Comparison of ENCODE assay signal across 8 mouse cellular contexts in genomic region chr1:164249332-164249711, GRCm38 (mm10). TPM values are rescaled to one million over a fixed set of nuclear protein-coding genes. Genes with fewer than 3 reads are reported as not detected.
DNase-seq lines count a peak whose midpoint lies in the region; ATAC-seq and TF ChIP-seq lines count a peak whose summit lies in the region.

No protein-coding gene starts in this region.

- peaks cover 9% of the 10 kb centered on the region; the same call in 1 of the 2 replicates for H3K4me1 ChIP-seq in lung, adult 2 months (ENCODE audit: control insufficient read depth, insufficient read depth, low read length)
- H3K4me1 ChIP-seq in forebrain, postnatal 0 days (ENCODE audit: insufficient read depth): 0 out of 2 replicates have a peak, but pooled peaks cover 9% of the 10 kb centered on the region
- H3K4me1 ChIP-seq in liver, embryonic 15.5 days (replicated peaks): peaks cover 53% of the 10 kb centered on the region
- peaks cover 16% of the 10 kb centered on the region for H3K4me1 ChIP-seq in stomach, embryonic 16.5 days (ENCODE audit: control insufficient read depth, insufficient read depth, low read length)

- no peaks in the 10 kb centered on the region for H3K9me3 ChIP-seq in forebrain, postnatal 0 days (ENCODE audit: low read length)
- no peaks in the 10 kb centered on the region for H3K9me3 ChIP-seq in liver, embryonic 15.5 days (replicated peaks)
- H3K9me3 ChIP-seq in stomach, embryonic 16.5 days (replicated peaks; ENCODE audit: control insufficient read depth, low read length): no peaks in the 10 kb centered on the region

- peak overlapping the region; percentile 51 for H3K27ac ChIP-seq in forebrain, postnatal 0 days (ENCODE audit: low read depth, low read length)
- H3K27ac ChIP-seq in liver, embryonic 15.5 days (replicated peaks): peak overlapping the region; percentile 85
- peak overlapping the region; percentile 54 for H3K27ac ChIP-seq in stomach, embryonic 16.5 days (ENCODE audit: low read length)

- H3K36me3 ChIP-seq in forebrain, postnatal 0 days (ENCODE audit: insufficient read depth): no peaks in the 10 kb centered on the region
- no peaks in the 10 kb centered on the region for H3K36me3 ChIP-seq in liver, embryonic 15.5 days (replicated peaks)
- no peaks in the 10 kb centered on the region for H3K36me3 ChIP-seq in stomach, embryonic 16.5 days (ENCODE audit: control insufficient read depth, insufficient read depth, low read length)

- H3K4me3 ChIP-seq in lung, adult 2 months (replicated peaks; ENCODE audit: extremely low read depth, low read depth, low read length): peak overlapping the region; percentile 85
- H3K4me3 ChIP-seq in forebrain, postnatal 0 days (ENCODE audit: low read depth, low read length): peak overlapping the region; percentile 79
- H3K4me3 ChIP-seq in liver, embryonic 15.5 days (replicated peaks): peak overlapping the region; percentile 83
- H3K4me3 ChIP-seq in stomach, embryonic 16.5 days (replicated peaks; ENCODE audit: low read length): peak overlapping the region; percentile 61

- H3K9ac ChIP-seq in forebrain, postnatal 0 days: peak overlapping the region; percentile 72
- H3K9ac ChIP-seq in liver, embryonic 15.5 days: peak overlapping the region; percentile 89
- peak overlapping the region; percentile 80 for H3K9ac ChIP-seq in stomach, embryonic 16.5 days (ENCODE audit: low read length)

- ATAC-seq in activated CD4-positive, CD25-positive, alpha-beta regulatory T cell, adult 4 months: peak; percentile 16
- ATAC-seq in forebrain, postnatal 0 days: peak; percentile 41
- ATAC-seq in liver, embryonic 15.5 days (ENCODE audit: insufficient read depth): peak; percentile 22; the same call in 1 of the 2 replicates
- ATAC-seq in stomach, embryonic 16.5 days (ENCODE audit: insufficient read depth, low FRiP score): peak; percentile 0; the same call in 1 of the 2 replicates
- no peak; the same call in 1 of the 2 replicates for ATAC-seq in cerebellum, adult (ENCODE audit: insufficient number of reproducible peaks, low FRiP score, low TSS enrichment)

- 1% methylated on average over 33 of the region's 33 CpGs for WGBS in lung, adult 2 months
- WGBS in forebrain, postnatal 0 days: 0% methylated on average over 33 of the region's 33 CpGs
- WGBS in liver, embryonic 15.5 days (ENCODE audit: insufficient replicate concordance): under 1% methylated on average over 33 of the region's 33 CpGs
- WGBS in stomach, embryonic 16.5 days: under 1% methylated on average over 33 of the region's 33 CpGs

- no peaks in the 10 kb centered on the region for H3K27me3 ChIP-seq in forebrain, postnatal 0 days (ENCODE audit: insufficient read depth, low read length)
- H3K27me3 ChIP-seq in liver, embryonic 15.5 days: no peaks in the 10 kb centered on the region
- no peaks in the 10 kb centered on the region for H3K27me3 ChIP-seq in stomach, embryonic 16.5 days (ENCODE audit: control insufficient read depth, insufficient read depth, low read length)

- TF ChIP-seq CTCF in lung, adult 2 months (IDR thresholded peaks at IDR 0.05; ENCODE audit: insufficient read depth, low read length): no peak
- no peak for TF ChIP-seq CTCF in forebrain, postnatal 0 days (IDR thresholded peaks at IDR 0.05; ENCODE audit: low read depth)

- no peak for DNase-seq in lung, adult 2 months
- DNase-seq in lung, postnatal 10 days: no peak
- peak; percentile 65 for DNase-seq in forebrain, postnatal 0 days
- DNase-seq in spleen, postnatal 14 days (ENCODE audit: low spot score in 2 of 2): no peak

- peak overlapping the region; percentile 75 for H3K4me2 ChIP-seq in forebrain, postnatal 0 days (ENCODE audit: low read depth)
- peak overlapping the region; percentile 90 for H3K4me2 ChIP-seq in liver, embryonic 15.5 days
- H3K4me2 ChIP-seq in stomach, embryonic 16.5 days (ENCODE audit: low read depth, low read length): peak overlapping the region; percentile 75

- no peak for TF ChIP-seq POLR2A in lung, adult 2 months (IDR thresholded peaks at IDR 0.05; ENCODE audit: borderline replicate concordance, extremely low read depth, low read depth, low read length)

RNA-seq across cellular contexts. Expression of gene Slc19a2, which starts 0.5 kb away (rescaled TPM):
- polyA plus RNA-seq in lung, adult 2 months (2012; rRNA removed): 5.7 and 8.4 TPM in 2 replicates
- polyA plus RNA-seq in activated CD4-positive, CD25-positive, alpha-beta regulatory T cell, adult 4 months (2017; shearing (Covaris generic)): 1 to 10 TPM; 2.1 to 2.7 TPM
- 11.3 and 16.6 TPM in 2 replicates for total RNA-seq in forebrain, postnatal 0 days (2014; rRNA removed)
- 6.6 and 7.5 TPM in 2 replicates for polyA plus RNA-seq in forebrain, postnatal 0 days (2015; fragmentation: Nextera tagmentation; extraction: Ambion mirVana)
- polyA plus RNA-seq in liver, embryonic 15.5 days (2015; fragmentation: Nextera tagmentation; extraction: Ambion mirVana): 26.0 and 27.7 TPM in 2 replicates
- 15.3 and 15.9 TPM in 2 replicates for polyA plus RNA-seq in stomach, embryonic 16.5 days (2015; fragmentation: Nextera tagmentation; extraction: Ambion mirVana)

RNA-seq across cellular contexts. Expression of gene Ccdc181, which starts 26.1 kb away (rescaled TPM):
- polyA plus RNA-seq in lung, adult 2 months (2012; rRNA removed): 3.4 and 5.5 TPM in 2 replicates
- polyA plus RNA-seq in activated CD4-positive, CD25-positive, alpha-beta regulatory T cell, adult 4 months (2017; shearing (Covaris generic)): 10 to 100 TPM in 1 of 2 experiments, 1 to 10 TPM in 1; 9.9 to 10.8 TPM
- total RNA-seq in forebrain, postnatal 0 days (2014; rRNA removed): 20.1 and 21.2 TPM in 2 replicates
- polyA plus RNA-seq in forebrain, postnatal 0 days (2015; fragmentation: Nextera tagmentation; extraction: Ambion mirVana): 24.2 and 28.1 TPM in 2 replicates
- polyA plus RNA-seq in liver, embryonic 15.5 days (2015; fragmentation: Nextera tagmentation; extraction: Ambion mirVana): 2.8 and 3.2 TPM in 2 replicates
- 10.8 and 11.5 TPM in 2 replicates for polyA plus RNA-seq in stomach, embryonic 16.5 days (2015; fragmentation: Nextera tagmentation; extraction: Ambion mirVana)

RNA-seq across cellular contexts. Expression of gene Nme7, which starts 54.6 kb away (rescaled TPM):
- polyA plus RNA-seq in lung, adult 2 months (2012; rRNA removed): 3.0 and 5.0 TPM in 2 replicates
- 10 to 100 TPM; 12.4 to 19.6 TPM for polyA plus RNA-seq in activated CD4-positive, CD25-positive, alpha-beta regulatory T cell, adult 4 months (2017; shearing (Covaris generic))
- 37.7 and 37.9 TPM in 2 replicates for total RNA-seq in forebrain, postnatal 0 days (2014; rRNA removed)
- polyA plus RNA-seq in forebrain, postnatal 0 days (2015; fragmentation: Nextera tagmentation; extraction: Ambion mirVana): 32.1 and 33.2 TPM in 2 replicates
- polyA plus RNA-seq in liver, embryonic 15.5 days (2015; fragmentation: Nextera tagmentation; extraction: Ambion mirVana): 9.0 and 10.4 TPM in 2 replicates
- 30.3 and 33.8 TPM in 2 replicates for polyA plus RNA-seq in stomach, embryonic 16.5 days (2015; fragmentation: Nextera tagmentation; extraction: Ambion mirVana)

RNA-seq across cellular contexts. Expression of gene Blzf1, which starts 58.0 kb away (rescaled TPM):
- 3.3 and 6.0 TPM in 2 replicates for polyA plus RNA-seq in lung, adult 2 months (2012; rRNA removed)
- 10 to 100 TPM; 17.9 to 21.2 TPM for polyA plus RNA-seq in activated CD4-positive, CD25-positive, alpha-beta regulatory T cell, adult 4 months (2017; shearing (Covaris generic))
- total RNA-seq in forebrain, postnatal 0 days (2014; rRNA removed): 17.5 and 21.5 TPM in 2 replicates
- 16.1 and 22.3 TPM in 2 replicates for polyA plus RNA-seq in forebrain, postnatal 0 days (2015; fragmentation: Nextera tagmentation; extraction: Ambion mirVana)
- 8.8 and 9.2 TPM in 2 replicates for polyA plus RNA-seq in liver, embryonic 15.5 days (2015; fragmentation: Nextera tagmentation; extraction: Ambion mirVana)
- polyA plus RNA-seq in stomach, embryonic 16.5 days (2015; fragmentation: Nextera tagmentation; extraction: Ambion mirVana): 34.3 and 39.2 TPM in 2 replicates
